Mouse (Mus musculus): ENCODE measurements at regions not wholly inside any gene's neighbourhood (a gene's known extent, or its start where the extent isn't known, plus 50 kb on each side); places are given as distances from the start of the nearest gene placed in this dataset.

GRCm38 (mm10) chr13:31206381-31206780, 232.4 kb downstream of the Gm5447 start:
- TF ChIP-seq SMC3 (IDR thresholded peaks at IDR 0.05; ENCODE audit: low read depth, low read length) (no peak), EP300 (IDR thresholded peaks at IDR 0.05; ENCODE audit: low read depth in 1 of 2, low read length in 2 of 2) (no peak), MAX (IDR thresholded peaks at IDR 0.05; ENCODE audit: low read length) (no peak), POLR2A (IDR thresholded peaks at IDR 0.05; ENCODE audit: control insufficient read depth in 1 of 2, insufficient read depth in 1 of 2, low read depth in 1 of 2, low read length in 2 of 2, poor library complexity in 1 of 2) (no peak), CHD2 (IDR thresholded peaks at IDR 0.05; ENCODE audit: low read length) (no peak), CTCF (IDR thresholded peaks at IDR 0.05 in 2 of 3, conservative IDR thresholded peaks at IDR 0.05 in 1 of 3; ENCODE audit: control insufficient read depth in 1 of 3, insufficient read depth in 1 of 3, low read depth in 2 of 3, low read length in 3 of 3, poor library complexity in 1 of 3, severe bottlenecking in 1 of 3) (no peak), POLR2AphosphoS2 (IDR thresholded peaks at IDR 0.05; ENCODE audit: low read length) (no peak), USF2 (IDR thresholded peaks at IDR 0.05; ENCODE audit: borderline replicate concordance in 1 of 2, insufficient read depth in 1 of 2, low read depth in 1 of 2, low read length in 2 of 2) (no peak), TCF12 (IDR thresholded peaks at IDR 0.05; ENCODE audit: low read depth, low read length) (no peak), UBTF (IDR thresholded peaks at IDR 0.05; ENCODE audit: borderline replicate concordance, insufficient read depth, low read depth, low read length) (no peak)
